Mouse (Mus musculus): ENCODE results near the gene Vax2. TPM values are rescaled to one million over a fixed set of nuclear protein-coding genes. Genes with fewer than 3 reads are reported as not detected.

The Vax2 gene
- polyA plus RNA-seq, 1 experiment from 2014 or later, result not detected

GRCm38 (mm10) chr6:83743212-83743611, 32.1 kb downstream of the Vax2 start:
- H3K4me2 ChIP-seq (replicated peaks; ENCODE audit: low read depth), result no peak overlapping the region
- no peaks in the 10 kb centered on the region for H3K9me3 ChIP-seq (ENCODE audit: control insufficient read depth, low read length)
- H3K4me3 ChIP-seq (ENCODE audit: low read depth, low read length), result no peak overlapping the region
- no peaks in the 10 kb centered on the region for H3K27me3 ChIP-seq (ENCODE audit: control insufficient read depth, insufficient read depth, low read length)
- H3K36me3 ChIP-seq (ENCODE audit: control insufficient read depth, insufficient read depth, low read length), result no peaks in the 10 kb centered on the region
- no peak for ATAC-seq (ENCODE audit: low FRiP score, low TSS enrichment)
- H3K9ac ChIP-seq (ENCODE audit: low read length), result no peak overlapping the region
- TF ChIP-seq EP300 (optimal IDR thresholded peaks at IDR 0.05), result no peak
- no peak for TF ChIP-seq CTCF (IDR thresholded peaks at IDR 0.05; ENCODE audit: low read depth)
- 66% methylated on average over 5 of the region's 5 CpGs for WGBS
- DNase-seq (ENCODE audit: low spot score), result no peak
- H3K4me1 ChIP-seq (replicated peaks; ENCODE audit: control insufficient read depth, insufficient read depth), result no peaks in the 10 kb centered on the region
- no peak overlapping the region for H3K27ac ChIP-seq (replicated peaks)

GRCm38 (mm10) chr6:83744126-83744525, 33.1 kb downstream of the Vax2 start:
- Histone ChIP-seq H3K4me1 (replicated peaks; ENCODE audit: control insufficient read depth, insufficient read depth) (no peaks in the 10 kb centered on the region), H3K4me3 (ENCODE audit: low read depth, low read length) (no peak overlapping the region), H3K36me3 (ENCODE audit: control insufficient read depth, insufficient read depth, low read length) (no peaks in the 10 kb centered on the region), H3K9ac (ENCODE audit: low read length) (no peak overlapping the region), H3K9me3 (ENCODE audit: control insufficient read depth, low read length) (no peaks in the 10 kb centered on the region), H3K4me2 (replicated peaks; ENCODE audit: low read depth) (no peak overlapping the region), H3K27me3 (ENCODE audit: control insufficient read depth, insufficient read depth, low read length) (no peaks in the 10 kb centered on the region), H3K27ac (replicated peaks) (peak overlapping the region; percentile 61)
- ATAC-seq (ENCODE audit: low FRiP score, low TSS enrichment) (peak; percentile 55), DNase-seq (ENCODE audit: low spot score) (no peak)
- TF ChIP-seq CTCF (IDR thresholded peaks at IDR 0.05; ENCODE audit: low read depth), result no peak
- WGBS, result 49% methylated on average over 5 of the region's 5 CpGs

DNA sequence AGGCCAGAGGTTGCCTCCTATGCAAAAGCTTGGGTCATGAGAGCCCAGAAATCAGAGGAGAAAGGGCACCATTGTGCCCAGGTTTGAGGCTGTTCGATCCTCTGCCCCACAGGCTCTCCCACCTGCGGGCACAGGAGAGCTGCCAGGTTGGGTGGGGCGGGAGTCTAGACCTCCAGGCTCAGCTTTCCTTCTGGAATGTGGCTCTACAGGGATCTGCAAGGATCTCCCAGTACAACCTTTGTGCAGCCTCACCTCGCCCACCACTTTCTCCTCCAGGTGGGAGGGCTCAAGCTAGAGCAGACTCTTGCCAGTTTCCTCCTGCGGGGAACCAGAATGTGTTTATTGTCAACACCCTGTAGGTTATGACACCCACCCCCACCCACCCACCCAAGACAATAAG, 33.5 kb downstream of the Vax2 start:
- DNase-seq (ENCODE audit: low spot score), result peak; percentile 42
- Histone ChIP-seq H3K36me3 (ENCODE audit: control insufficient read depth, insufficient read depth, low read length) (no peaks in the 10 kb centered on the region), H3K4me2 (replicated peaks; ENCODE audit: low read depth) (no peak overlapping the region), H3K4me3 (ENCODE audit: low read depth, low read length) (no peak overlapping the region), H3K27me3 (ENCODE audit: control insufficient read depth, insufficient read depth, low read length) (no peaks in the 10 kb centered on the region), H3K9ac (ENCODE audit: low read length) (no peak overlapping the region), H3K27ac (replicated peaks) (peak overlapping the region; percentile 61), H3K4me1 (replicated peaks; ENCODE audit: control insufficient read depth, insufficient read depth) (no peaks in the 10 kb centered on the region), H3K9me3 (ENCODE audit: control insufficient read depth, low read length) (no peaks in the 10 kb centered on the region)
- WGBS, result 38% methylated on average over 5 of the region's 5 CpGs
- TF ChIP-seq CTCF (IDR thresholded peaks at IDR 0.05; ENCODE audit: low read depth), result no peak
- no peak for TF ChIP-seq EP300 (optimal IDR thresholded peaks at IDR 0.05)
- ATAC-seq (ENCODE audit: low FRiP score, low TSS enrichment), result peak; percentile 45

DNA sequence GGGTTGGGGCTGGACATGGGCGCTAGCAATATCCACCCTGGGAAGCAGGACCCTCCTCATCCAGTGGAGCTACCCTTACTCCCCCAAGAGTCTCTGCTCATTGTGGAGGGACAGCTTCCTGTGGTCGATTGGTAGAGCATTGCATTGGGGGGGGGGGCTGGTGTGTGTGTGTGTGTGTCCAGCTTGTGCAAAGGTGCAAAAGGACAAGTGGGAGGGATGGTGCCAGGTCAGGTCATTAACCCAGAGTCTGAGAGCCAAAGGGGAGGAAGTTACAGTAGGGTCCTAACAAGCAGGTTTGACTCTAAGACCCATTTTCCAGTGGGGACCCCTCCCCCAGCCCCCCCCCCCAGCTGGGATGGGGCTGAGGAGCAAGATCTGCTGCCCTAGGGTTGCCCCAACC, 34.4 kb downstream of the Vax2 start:
- Histone ChIP-seq H3K4me3 (ENCODE audit: low read depth, low read length) (no peak overlapping the region), H3K27ac (replicated peaks) (no peak overlapping the region), H3K36me3 (ENCODE audit: control insufficient read depth, insufficient read depth, low read length) (no peaks in the 10 kb centered on the region), H3K9ac (ENCODE audit: low read length) (no peak overlapping the region), H3K4me1 (replicated peaks; ENCODE audit: control insufficient read depth, insufficient read depth) (no peaks in the 10 kb centered on the region), H3K9me3 (ENCODE audit: control insufficient read depth, low read length) (no peaks in the 10 kb centered on the region), H3K4me2 (replicated peaks; ENCODE audit: low read depth) (no peak overlapping the region), H3K27me3 (ENCODE audit: control insufficient read depth, insufficient read depth, low read length) (no peaks in the 10 kb centered on the region)
- 62% methylated on average over 2 of the region's 2 CpGs for WGBS
- no peak for ATAC-seq (ENCODE audit: low FRiP score, low TSS enrichment)
- DNase-seq (ENCODE audit: low spot score), result no peak
- TF ChIP-seq EP300 (optimal IDR thresholded peaks at IDR 0.05), result no peak
- TF ChIP-seq CTCF (IDR thresholded peaks at IDR 0.05; ENCODE audit: low read depth), result no peak

- no peaks in the 10 kb centered on the region for H3K4me1 ChIP-seq (replicated peaks; ENCODE audit: control insufficient read depth, insufficient read depth)
- TF ChIP-seq CTCF (IDR thresholded peaks at IDR 0.05; ENCODE audit: low read depth) (no peak), EP300 (optimal IDR thresholded peaks at IDR 0.05) (no peak)
- H3K36me3 ChIP-seq (ENCODE audit: control insufficient read depth, insufficient read depth, low read length), result no peaks in the 10 kb centered on the region
- no peak overlapping the region for H3K4me3 ChIP-seq (ENCODE audit: low read depth, low read length)
- DNase-seq (ENCODE audit: low spot score), result no peak
- H3K27me3 ChIP-seq (ENCODE audit: control insufficient read depth, insufficient read depth, low read length), result no peaks in the 10 kb centered on the region
- WGBS, result 73% methylated on average over 3 of the region's 3 CpGs
- H3K9ac ChIP-seq (ENCODE audit: low read length), result no peak overlapping the region
- ATAC-seq (ENCODE audit: low FRiP score, low TSS enrichment), result no peak
- H3K9me3 ChIP-seq (ENCODE audit: control insufficient read depth, low read length), result no peaks in the 10 kb centered on the region
- no peak overlapping the region for H3K27ac ChIP-seq (replicated peaks)
- H3K4me2 ChIP-seq (replicated peaks; ENCODE audit: low read depth), result no peak overlapping the region
Observed at GRCm38 (mm10) chr6:83749286-83749685, 38.2 kb downstream of the Vax2 start.

DNA sequence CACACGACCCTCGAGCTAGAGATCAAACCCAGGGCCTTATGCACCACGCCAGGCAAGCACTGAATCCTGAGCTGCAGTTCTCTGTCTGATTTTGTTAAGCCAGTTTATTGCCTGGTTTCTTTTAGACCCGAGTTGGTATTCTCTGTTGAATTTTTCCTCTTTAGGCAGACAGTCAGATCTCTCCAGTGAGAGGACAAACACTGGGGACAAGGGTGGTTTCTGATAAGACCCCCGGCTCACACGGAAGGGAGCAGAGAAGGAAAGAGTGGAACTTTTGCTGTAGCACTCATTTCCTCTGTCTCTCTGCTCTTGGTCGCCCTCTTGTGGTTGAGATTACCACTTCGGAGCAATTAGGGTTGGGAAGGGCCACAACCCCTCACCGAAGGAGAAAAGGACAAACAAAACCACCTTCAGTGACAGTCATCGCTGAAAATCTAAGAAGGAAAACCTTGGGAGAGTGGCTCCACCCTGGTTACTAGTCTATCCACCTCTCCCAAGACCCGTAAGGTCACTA, 39.2 kb downstream of the Vax2 start:
- Histone ChIP-seq H3K27me3 (ENCODE audit: control insufficient read depth, insufficient read depth, low read length) (no peaks in the 10 kb centered on the region), H3K4me2 (replicated peaks; ENCODE audit: low read depth) (no peak overlapping the region), H3K36me3 (ENCODE audit: control insufficient read depth, insufficient read depth, low read length) (no peaks in the 10 kb centered on the region), H3K9ac (ENCODE audit: low read length) (0 out of 2 replicates have a peak overlapping the region, but pooled peaks have one; percentile 23), H3K4me3 (ENCODE audit: low read depth, low read length) (no peak overlapping the region), H3K4me1 (replicated peaks; ENCODE audit: control insufficient read depth, insufficient read depth) (no peaks in the 10 kb centered on the region), H3K27ac (replicated peaks) (no peak overlapping the region), H3K9me3 (ENCODE audit: control insufficient read depth, low read length) (no peaks in the 10 kb centered on the region)
- TF ChIP-seq EP300 (optimal IDR thresholded peaks at IDR 0.05), result no peak
- peak; percentile 90 for TF ChIP-seq CTCF (IDR thresholded peaks at IDR 0.05; ENCODE audit: low read depth)
- 7% methylated on average over 11 of the region's 11 CpGs for WGBS
- DNase-seq (ENCODE audit: low spot score), result peak; percentile 65
- ATAC-seq (ENCODE audit: low FRiP score, low TSS enrichment), result no peak
